Mouse (Mus musculus): Measurements from ENCODE around the gene Scamp1. TPM values are rescaled to one million over a fixed set of nuclear protein-coding genes. Genes with fewer than 3 reads are reported as not detected.

Scamp1 gene
- total RNA-seq, 2 experiments from 2014 or later: 19.0 to 22.5 TPM

DNA sequence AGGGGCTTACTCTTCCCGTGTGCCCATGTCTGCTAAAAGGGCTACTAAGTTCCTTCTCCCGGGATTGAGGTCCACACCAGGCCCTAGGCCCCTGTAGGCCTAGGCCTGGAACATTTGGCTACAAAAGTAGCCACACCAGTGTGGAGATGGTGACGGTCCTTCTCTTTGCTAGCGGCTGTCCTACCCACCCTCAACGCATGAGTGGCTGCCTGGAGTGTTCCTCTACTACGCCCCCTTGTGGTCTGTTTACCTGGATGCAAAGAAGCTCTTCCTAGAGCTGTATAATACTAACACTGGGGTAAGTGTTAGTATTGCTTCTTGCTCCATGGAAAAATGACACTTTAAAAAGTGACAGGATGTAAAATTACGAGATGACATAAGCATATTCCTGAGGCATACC is 108.5 kb downstream of the Scamp1 start:
- DNase-seq: peak; percentile 44

DNA sequence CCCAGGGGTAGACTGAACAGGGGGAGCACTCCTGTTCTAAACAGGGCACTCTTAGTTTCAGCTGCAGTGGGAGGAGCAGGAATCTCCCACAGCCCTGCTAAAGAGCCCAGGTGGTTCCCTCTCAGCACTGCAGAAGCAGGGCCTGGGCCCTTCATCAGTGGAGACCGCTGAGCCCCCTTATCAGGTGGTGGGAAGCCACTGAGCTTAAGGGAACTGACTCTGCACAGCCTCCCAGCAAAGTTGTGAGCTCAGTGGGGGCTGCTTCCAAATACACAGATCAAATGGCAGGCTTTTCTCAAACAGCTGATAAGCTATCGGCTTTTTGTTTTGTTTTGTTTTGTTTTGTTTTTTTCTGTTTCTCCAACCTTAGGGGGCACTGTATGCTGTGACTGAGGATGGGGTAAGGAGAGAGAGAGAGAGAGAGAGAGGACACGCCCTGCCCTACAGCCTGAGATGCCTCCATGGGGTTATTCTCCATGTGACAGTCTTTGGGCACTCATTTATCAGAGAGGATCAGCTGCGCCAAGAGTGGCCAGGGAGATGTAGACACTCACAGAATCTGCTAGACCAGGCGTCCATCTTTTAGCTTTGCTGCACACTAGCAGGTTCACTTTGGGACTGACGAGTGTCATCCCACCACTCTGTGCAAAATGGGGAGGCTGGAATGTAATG is 110.1 kb downstream of the Scamp1 start:
- no peak for DNase-seq

GRCm38 (mm10) chr13:94174577-94175279 is 110.9 kb downstream of the Scamp1 start:
- DNase-seq: peak; percentile 40

DNA sequence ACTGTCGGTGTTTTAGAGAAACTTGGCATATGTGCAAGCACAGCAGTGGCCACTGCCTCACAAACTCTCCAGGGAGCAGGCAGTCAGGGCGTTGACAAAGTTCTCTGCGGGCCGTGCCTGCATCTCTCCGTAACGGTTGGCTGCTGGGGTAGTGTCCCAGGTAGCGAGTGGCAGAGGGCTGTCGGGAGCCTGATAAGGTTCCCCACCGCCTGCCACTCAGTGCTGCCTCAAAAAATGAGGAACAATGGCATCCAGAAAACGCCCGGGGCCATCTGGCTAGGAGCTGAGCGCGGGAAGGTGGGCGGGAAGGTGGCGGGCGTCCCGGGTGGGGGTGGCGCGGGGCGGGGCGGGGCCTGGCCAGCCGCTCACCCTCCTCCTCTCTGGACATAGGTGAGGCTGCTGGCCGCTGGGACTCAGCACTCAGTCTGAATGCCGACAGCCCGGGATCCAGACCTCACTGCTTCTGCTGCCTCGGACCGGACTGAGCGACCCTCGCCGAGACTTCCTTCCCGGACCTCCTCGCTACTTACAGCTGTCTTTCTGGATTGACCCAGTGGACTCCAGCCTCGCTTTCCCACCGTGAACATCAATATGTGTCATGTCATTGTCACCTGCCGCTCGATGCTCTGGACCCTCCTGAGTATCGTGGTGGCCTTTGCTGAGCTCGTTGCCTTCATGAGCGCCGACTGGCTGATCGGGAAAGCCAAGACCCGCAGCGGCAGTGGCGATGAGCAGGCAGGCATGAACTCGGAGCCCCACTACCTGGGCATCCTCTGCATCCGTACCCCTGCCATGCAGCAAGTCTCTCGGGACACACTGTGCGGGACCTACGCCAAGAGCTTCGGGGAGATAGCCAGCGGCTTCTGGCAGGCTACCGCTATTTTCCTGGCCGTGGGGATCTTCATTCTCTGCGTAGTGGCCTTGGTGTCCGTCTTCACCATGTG is 111.8 kb downstream of the Scamp1 start:
- peak; percentile 67 for DNase-seq

DNA sequence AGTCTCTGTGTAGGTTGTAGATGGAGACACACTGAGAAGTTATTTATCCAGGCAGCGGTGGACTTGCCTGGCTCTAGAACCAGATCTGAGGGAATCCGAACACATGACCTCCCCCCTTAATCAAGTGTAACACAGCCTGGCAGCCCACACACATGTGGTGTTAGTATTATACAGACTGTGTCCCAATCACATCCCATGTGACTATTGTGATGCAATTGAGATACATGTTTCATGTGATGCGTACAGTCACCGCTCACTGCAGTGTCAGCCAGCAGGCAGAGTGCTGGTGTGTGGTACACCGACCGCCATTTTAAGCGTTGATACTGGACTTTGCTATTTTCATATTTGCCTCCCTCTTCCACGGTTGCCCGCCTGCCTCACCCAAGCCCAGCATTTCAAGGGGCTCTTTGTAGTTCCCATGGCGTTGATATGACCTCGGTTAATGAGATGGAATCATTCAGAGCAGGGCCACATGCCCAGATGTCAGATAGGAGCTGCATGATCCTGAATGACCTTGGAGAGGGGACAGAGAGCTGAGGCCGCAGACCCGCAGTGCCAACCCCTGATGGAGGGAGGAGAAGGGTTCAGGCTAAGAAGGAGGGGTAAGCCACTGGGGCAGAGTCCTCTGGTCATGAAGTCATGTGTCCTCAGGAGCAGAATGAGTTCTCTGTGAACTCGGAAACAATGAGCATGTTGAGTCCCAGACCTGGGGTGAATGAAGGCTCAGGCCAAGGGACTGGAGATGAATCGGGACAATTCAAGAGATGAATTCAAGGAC is 112.9 kb downstream of the Scamp1 start:
- no peak for DNase-seq

DNA sequence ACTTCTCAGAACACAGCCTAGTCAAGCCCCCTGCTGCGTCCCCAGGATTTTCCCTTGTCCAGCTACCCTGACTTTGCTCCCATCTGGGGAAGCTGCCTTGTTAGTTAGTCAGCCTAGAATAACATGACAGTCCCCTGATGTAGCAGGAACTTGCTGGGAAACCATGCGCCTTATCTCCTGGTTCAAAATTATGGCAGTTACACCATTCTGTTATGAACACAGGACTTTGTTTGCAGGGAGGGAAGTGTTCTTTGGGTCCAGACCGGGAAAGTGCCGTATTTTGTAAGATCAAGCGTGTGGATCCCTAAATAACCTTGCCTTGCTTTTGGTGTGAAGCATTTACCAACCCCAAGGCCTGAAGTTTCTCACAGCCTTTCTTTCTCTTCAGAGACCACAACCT is 114.0 kb downstream of the Scamp1 start:
- no peak for DNase-seq

- no peak for DNase-seq
These were observed 116.2 kb downstream of the Scamp1 start for GRCm38 (mm10) chr13:94169325-94169916.

- DNase-seq: no peak
These were observed 117.3 kb downstream of the Scamp1 start for GRCm38 (mm10) chr13:94168319-94168718.

DNA sequence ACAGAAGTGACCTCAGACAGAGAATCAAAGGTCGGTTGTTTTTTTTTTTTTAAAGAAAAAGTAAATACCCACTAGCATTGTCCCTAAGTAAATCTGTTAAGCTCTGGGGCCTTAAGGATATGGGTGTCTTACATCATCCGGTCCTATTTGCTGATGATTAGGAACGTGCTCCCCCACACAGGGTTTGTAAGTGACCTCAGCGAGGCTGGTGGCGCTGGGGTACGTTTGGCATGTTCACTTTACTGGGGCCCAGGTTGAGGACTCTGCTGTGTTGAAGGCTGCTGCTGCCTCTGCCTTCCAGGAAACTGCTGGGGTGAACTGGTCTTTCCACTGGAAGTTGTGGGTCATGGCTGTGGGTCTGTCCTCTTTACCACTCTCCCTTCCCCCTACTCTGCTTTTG is 121.2 kb downstream of the Scamp1 start:
- no peak for DNase-seq

DNA sequence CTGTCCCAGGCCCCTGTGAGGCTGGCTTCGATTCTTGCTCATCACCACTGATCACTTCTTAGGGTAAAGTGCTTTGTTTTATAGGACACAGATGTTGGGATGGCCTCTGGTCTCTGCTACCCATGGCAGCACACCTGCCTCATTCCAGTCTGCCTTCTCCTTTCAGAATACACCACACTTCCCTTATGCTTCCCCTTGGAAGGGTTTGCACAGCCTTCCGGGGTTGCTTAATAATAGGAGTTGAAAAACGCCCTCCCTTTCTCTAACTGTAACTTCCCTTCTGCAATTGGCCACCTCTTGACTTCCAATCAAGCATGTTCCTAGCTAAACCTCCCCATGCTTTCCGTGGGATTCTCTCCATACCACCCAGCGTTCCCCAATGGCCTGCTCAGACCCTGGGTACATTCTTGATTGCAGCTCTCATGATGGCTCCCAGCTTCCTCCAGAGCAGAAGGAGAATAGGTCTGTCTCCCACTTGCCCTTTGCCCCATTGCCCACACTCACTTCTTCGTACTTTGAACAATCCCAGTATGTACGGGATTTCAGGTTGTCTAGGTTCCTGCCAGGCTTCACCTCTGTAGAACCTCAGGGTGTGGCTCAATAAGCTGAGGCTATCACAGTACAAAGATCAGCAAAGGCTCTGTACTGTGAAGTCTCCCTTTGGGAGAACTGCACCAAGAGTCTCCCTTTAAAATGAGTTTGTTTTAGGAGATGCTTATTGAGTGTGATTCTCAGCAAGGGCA is 126.0 kb downstream of the Scamp1 start:
- no peak for DNase-seq

GRCm38 (mm10) chr13:94158864-94159477 is 126.7 kb downstream of the Scamp1 start:
- DNase-seq: no peak

- peak; percentile 60 for DNase-seq
These were observed 129.8 kb downstream of the Scamp1 start for GRCm38 (mm10) chr13:94155657-94156429.

GRCm38 (mm10) chr13:94154512-94155296 is 131.0 kb downstream of the Scamp1 start:
- DNase-seq: no peak

DNA sequence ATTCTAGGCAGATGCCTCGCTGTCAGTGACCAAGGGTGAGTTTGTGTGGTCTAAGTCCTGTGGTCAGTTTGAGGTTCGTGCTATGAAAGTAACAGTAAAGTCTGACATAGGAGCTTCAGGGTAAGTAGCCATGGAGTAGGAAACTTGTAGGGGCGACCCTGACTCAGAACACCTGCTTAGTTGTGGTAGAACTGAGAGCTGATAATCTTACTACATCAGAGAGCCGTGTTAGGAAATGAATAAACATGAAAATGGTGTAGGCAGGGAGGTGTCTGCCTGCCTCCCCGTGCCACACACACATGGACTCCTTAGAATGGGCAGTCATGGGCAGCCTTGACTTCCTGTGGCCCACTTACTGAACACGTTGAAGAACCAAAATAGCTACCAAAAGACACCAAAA is 132.0 kb downstream of the Scamp1 start:
- DNase-seq: no peak

GRCm38 (mm10) chr13:94152836-94153235 is 132.8 kb downstream of the Scamp1 start:
- no peak for DNase-seq
